Mouse (Mus musculus) frontal cortex, adult (tissue): ENCODE results near the gene Htt.
A peak's percentile ranks its signal among the peaks of the same experiment; 100 is the strongest.

ENCODE experiments used
- ATAC-seq: cut with Nextera tagmentation; 2 replicates; pipeline ENCODE4 v1.9.2; 2017; ENCODE audit warnings: mild to moderate bottlenecking, moderate library complexity, mixed read lengths; ENCODE audit not compliant: low TSS enrichment

Gene Htt

DNA sequence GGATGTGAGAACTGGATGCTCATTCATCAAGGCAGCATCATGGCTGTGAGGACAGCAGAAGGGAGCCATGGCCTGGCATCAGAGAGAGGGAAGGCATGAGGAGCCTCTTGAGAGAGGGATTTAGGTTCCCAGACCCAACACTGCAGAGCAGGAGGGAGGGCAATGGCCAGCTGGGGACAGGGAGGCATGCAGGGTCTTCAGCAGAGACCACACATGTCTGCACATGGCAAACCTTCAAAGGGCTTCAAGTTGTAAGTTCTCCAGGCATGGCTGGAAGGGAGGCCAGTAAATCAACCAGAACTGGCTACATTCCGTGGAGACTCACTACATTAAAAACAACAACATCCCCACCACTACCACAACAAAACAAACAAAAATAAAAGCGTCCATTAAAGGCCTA, 169.6 kb downstream of the Htt start:
- ATAC-seq, result no peak

DNA sequence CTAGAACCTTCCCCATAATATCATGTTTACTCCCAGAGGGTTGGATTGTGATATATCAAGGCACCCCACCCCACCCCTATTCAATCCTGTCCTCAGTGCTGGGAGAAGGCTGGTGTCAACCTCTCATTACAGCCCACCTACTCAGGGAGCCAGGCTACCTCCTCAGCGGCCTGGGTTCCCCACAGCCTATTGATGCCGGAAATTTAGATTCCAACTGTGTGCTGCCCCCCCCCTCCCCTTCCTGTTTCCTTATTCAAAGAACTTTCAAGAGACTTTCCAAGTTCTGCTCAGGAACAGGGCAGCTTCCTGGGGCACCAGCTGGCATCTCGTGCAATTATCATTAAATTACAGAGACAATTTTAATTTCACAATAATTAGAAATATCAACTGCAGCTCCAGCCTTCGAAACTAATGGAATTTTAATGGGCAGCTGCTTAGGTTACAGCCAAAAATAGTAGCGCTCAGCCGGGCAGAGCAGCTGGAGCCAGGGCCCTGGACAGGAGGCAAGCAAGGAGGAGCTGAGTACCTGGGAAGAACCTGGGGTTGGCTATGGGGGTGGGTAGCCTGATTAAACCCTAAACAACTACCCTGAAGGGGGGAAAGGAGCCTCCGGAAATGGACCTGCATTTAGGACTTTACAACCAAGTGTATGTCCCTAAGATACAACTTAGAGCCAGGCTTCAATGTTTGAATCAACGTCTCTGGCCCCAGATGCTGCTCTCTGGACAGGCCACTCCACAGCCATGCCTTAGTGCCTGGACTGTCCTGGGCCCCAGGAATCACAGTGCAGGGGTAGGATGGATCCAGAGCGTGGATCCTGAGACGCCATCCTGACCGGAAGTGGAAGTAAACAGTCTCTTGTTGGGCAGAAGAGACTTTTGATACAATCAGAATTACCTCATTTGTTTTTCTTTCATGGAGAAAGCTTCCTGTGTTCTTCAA, 170.2 kb downstream of the Htt start:
- ATAC-seq, result no peak

GRCm38 (mm10) chr5:34932458-34932806, 170.9 kb downstream of the Htt start:
- ATAC-seq, result no peak

DNA sequence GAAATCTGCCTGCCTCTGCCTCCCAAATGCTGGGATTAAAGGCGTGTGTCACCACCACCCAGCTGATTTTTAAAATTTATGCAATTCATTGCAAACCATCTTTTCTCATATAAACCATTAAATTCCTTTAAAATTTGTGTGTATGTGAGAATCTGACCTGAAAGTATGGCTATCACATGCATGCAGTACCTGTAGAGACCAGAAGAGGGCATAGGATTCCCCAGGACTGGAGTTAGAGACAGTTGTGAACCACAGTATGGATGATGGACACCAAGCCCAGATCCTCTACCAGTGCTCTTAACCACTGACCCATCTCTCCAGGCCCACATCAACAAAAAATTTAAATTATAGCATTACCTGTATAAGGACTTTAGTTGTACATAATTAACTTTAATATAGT, 171.9 kb downstream of the Htt start:
- no peak for ATAC-seq

DNA sequence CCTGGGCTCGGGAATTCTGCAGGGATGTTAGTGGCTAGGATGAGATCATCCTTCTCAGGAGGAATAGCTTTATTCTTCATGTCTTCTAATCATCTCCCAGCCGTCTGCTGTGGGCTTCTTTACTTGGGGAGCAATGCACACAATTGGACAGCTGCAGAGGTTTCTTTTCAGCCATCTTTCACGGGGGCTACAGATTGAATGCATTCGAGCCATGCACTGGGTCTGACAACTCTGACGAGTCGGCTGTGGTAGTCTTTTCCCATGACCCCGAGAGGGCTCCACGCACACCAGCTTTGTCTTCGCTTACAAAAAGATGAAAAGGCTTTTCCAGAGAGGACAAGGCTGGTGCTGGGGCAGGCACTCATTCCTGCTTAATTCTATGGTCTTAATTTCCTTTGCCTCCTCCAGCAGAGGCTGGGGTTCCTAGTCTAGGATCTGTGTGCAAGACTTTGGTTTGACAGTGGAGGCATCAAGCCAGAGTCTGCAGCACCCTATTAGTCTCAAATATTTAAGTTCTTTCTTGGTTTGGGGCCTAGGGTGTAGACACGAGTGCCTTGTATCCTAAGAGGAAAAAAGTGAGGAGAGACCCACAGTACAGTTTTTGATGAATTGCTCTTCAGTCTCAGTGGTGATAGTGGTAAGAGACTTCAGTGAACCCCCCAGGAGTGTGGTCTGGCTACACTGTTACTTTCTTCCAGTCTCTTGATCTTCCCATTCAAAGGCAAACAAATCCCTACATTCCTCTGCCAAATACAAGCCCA, 180.3 kb downstream of the Htt start:
- no peak for ATAC-seq

- ATAC-seq, result no peak
Observed at GRCm38 (mm10) chr5:34943428-34943827, 181.9 kb downstream of the Htt start.

DNA sequence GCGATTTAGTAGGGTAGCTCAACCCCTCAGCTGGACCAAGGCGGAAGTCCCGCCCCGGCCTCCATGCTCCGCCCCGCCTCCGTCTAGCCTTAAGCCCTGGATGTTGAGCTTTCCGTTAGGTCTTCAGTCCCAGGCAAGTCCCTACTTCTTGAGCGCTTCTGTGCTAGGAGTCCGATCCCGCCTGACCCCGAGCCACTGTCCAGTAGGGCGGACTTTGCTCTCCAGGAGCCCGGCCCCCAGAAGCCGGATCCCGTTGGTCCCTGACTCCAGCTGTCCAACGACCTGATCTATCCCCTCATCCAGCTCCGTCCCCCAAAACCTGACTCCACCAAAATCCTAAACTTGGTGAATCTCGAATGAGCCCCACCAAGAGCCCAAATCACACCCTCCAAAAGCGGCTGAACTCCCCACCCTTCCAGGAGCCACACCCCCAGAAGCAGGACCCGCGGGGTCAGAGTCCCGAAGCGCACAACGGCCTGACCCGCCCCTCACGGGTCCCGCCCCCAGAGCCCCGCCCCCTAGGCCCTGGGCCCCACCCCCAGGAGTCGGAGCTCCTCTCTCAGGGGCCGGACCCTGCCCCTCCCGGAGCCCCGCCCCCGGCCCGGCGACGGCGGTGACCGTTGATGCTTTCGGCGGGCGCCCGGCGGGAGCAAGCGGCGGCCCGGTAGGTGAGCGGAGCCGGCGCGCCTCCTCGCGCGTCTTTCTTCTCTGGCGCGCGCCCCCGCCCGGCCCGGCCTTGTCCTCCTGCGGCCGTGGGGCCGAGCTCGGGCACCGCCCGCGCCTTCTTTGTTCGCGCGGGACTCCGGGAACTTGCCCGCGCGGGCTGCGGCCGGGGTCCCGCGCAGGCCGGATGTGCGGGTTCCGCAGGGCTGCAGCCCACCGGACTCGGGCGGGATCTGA, 187.6 kb downstream of the Htt start, which contains the start of gene Rgs12:
Gene Rgs12, plus strand, starts transcription at position 585 of the 900 bp plus-strand sequence.
- peak; percentile 53; the same call in 1 of the 2 replicates for ATAC-seq

- no peak for ATAC-seq
Observed at GRCm38 (mm10) chr5:34949769-34950211, 188.2 kb downstream of the Htt start.

GRCm38 (mm10) chr5:34950486-34951160, 189.1 kb downstream of the Htt start:
- no peak for ATAC-seq

GRCm38 (mm10) chr5:34951161-34951834, 189.8 kb downstream of the Htt start:
- no peak for ATAC-seq

GRCm38 (mm10) chr5:34954508-34954907, 193.0 kb downstream of the Htt start:
- no peak for ATAC-seq

DNA sequence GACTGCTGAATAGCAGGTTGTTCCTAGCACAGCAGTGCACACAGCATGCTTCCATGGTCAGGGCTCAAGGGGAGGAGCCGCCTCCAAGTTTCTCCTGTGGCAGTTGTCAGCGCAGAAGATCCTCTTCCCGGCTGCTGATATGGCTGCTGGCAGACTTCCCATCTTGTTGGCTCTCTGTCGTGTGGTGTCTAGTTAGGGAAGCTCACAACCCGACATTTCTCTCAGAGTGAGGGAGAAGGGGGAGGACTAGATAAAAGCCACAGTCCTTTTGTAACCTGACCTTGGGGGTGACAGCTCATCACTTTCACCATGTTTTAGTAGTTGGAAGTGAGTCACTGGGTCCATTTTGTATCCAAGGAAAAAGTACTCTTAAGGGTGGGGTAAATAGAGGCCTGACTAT, 194.1 kb downstream of the Htt start:
- no peak for ATAC-seq

GRCm38 (mm10) chr5:34956151-34956550, 194.6 kb downstream of the Htt start:
- no peak for ATAC-seq

GRCm38 (mm10) chr5:34957015-34957414, 195.5 kb downstream of the Htt start:
- peak; percentile 52; the same call in 1 of the 2 replicates for ATAC-seq

DNA sequence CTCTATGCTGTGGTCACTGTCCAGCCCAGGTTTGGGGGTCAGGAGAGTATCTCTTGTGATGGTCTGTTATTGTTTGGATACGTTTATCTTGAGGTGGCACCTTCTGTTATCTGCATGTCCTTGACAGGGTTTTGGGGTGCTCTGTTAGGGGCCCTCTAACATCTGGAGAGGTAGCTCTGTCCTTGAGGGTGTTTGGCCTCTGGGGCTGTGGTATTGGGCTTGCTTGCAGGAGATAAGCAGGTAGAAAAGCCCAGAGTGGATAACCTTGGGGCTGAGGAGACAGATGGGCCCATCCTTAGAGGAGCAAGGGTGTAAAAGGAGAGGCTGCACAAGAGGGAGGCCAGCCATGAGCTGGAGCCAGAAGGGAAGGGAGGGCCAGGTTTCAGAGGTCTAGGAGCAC, 198.5 kb downstream of the Htt start:
- no peak for ATAC-seq
